Comparison of ENCODE assay signal across 14 mouse cellular contexts in the genomic region with DNA sequence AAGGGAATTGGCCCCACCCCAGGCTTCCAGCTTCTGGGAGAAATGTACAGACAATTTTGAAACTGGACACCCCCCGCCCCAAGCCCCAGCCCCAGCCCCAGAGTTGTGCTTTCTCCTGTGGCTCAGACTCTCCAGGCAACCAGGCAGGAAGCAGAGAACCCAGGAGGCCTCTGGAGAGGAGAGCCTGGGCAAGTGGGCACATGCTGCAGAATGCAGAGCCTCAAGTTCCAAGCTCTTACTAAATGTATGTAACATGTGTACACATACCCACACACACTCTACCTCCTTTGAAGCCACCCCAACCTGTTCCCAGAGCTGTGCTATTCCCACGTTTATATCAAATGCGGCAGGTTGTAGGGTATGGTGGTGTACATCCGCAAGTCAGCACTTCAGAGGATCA. TPM values are rescaled to one million over a fixed set of nuclear protein-coding genes. Genes with fewer than 3 reads are reported as not detected.
DNase-seq lines count a peak whose midpoint lies in the region; ATAC-seq and TF ChIP-seq lines count a peak whose summit lies in the region.
"Had no signal": no experiment of that assay in that cellular context is flagged by ENCODE, and none has a peak within 500 bp of the region (broad histone marks: within the 10 kb centered on the region; RNA-seq: fewer than 3 reads in every experiment).

No protein-coding gene starts in this region.

- no peak for TF ChIP-seq CTCF in stomach, postnatal 0 days (IDR thresholded peaks at IDR 0.05; ENCODE audit: low read depth)

- 0 out of 2 replicates have a peak, but pooled peaks have one; percentile 13 for ATAC-seq in heart, embryonic 16.5 days (replicated peaks; ENCODE audit: extremely low read depth, insufficient read depth, low FRiP score)
- no peak for ATAC-seq in hindbrain, embryonic 16.5 days
- ATAC-seq in stomach, postnatal 0 days (ENCODE audit: low FRiP score, low TSS enrichment) = peak; percentile 41; the same call in 1 of the 2 replicates

- peak overlapping the region; percentile 62; the same call in 1 of the 2 replicates for H3K27ac ChIP-seq in heart, embryonic 16.5 days (ENCODE audit: low read length)
- peak overlapping the region; percentile 61 for H3K27ac ChIP-seq in hindbrain, embryonic 16.5 days (ENCODE audit: low read depth, low read length)
- H3K27ac ChIP-seq in stomach, postnatal 0 days (replicated peaks) = peak overlapping the region; percentile 85
- H3K27ac ChIP-seq: liver, embryonic 14.5 days; midbrain, embryonic 13.5 days had no signal

- H3K4me1 ChIP-seq in heart, embryonic 16.5 days (ENCODE audit: control insufficient read depth, insufficient read depth, low read length) = peaks cover 12% of the 10 kb centered on the region
- H3K4me1 ChIP-seq in hindbrain, embryonic 16.5 days (ENCODE audit: control insufficient read depth, insufficient read depth, low read depth, low read length) = peaks cover 2% of the 10 kb centered on the region; the same call in 1 of the 2 replicates
- peaks cover 4% of the 10 kb centered on the region; the same call in 1 of the 2 replicates for H3K4me1 ChIP-seq in stomach, postnatal 0 days (replicated peaks; ENCODE audit: control insufficient read depth, insufficient read depth)

- H3K4me2 ChIP-seq in heart, embryonic 16.5 days (ENCODE audit: low read depth, low read length) = no peak overlapping the region
- H3K4me2 ChIP-seq in hindbrain, embryonic 16.5 days (ENCODE audit: low read length) = no peak overlapping the region
- H3K4me2 ChIP-seq in stomach, postnatal 0 days (replicated peaks; ENCODE audit: low read depth) = no peak overlapping the region
- H3K4me2 ChIP-seq: midbrain, embryonic 13.5 days had no signal

- H3K27me3 ChIP-seq in heart, embryonic 16.5 days (ENCODE audit: control insufficient read depth, insufficient read depth, low read length) = no peaks in the 10 kb centered on the region
- no peaks in the 10 kb centered on the region for H3K27me3 ChIP-seq in hindbrain, embryonic 16.5 days (replicated peaks; ENCODE audit: control insufficient read depth, insufficient read depth, low read length)
- H3K27me3 ChIP-seq in stomach, postnatal 0 days (ENCODE audit: control insufficient read depth, insufficient read depth, low read length) = no peaks in the 10 kb centered on the region
- H3K27me3 ChIP-seq: midbrain, embryonic 13.5 days had no signal

- no peak for DNase-seq in heart, adult 11 months
- DNase-seq in lung, postnatal 10 days = peak; percentile 24
- no peak for DNase-seq in lung, adult 18-20 months
- DNase-seq in stomach, postnatal 0 days (ENCODE audit: low spot score) = no peak
- no peak for DNase-seq in adrenal gland, postnatal 10 days
- no peak for DNase-seq in spleen, adult 18-20 months
- DNase-seq: gastrocnemius, postnatal 36 days; thymus, postnatal 25 days had no signal

- 78% methylated on average over 4 of the region's 4 CpGs for WGBS in heart, embryonic 16.5 days
- 83% methylated on average over 4 of the region's 4 CpGs for WGBS in hindbrain, embryonic 16.5 days
- 50% methylated on average over 4 of the region's 4 CpGs for WGBS in stomach, postnatal 0 days

- H3K4me3 ChIP-seq in heart, embryonic 16.5 days (ENCODE audit: low read length) = no peak overlapping the region
- no peak overlapping the region for H3K4me3 ChIP-seq in hindbrain, embryonic 16.5 days (ENCODE audit: low read length)
- H3K4me3 ChIP-seq in stomach, postnatal 0 days (ENCODE audit: low read depth, low read length) = no peak overlapping the region
- H3K4me3 ChIP-seq: midbrain, embryonic 13.5 days had no signal

- H3K9ac ChIP-seq in heart, embryonic 16.5 days (ENCODE audit: low read length) = no peak overlapping the region
- no peak overlapping the region for H3K9ac ChIP-seq in hindbrain, embryonic 16.5 days (ENCODE audit: low read depth, low read length)
- H3K9ac ChIP-seq in stomach, postnatal 0 days (ENCODE audit: low read length) = no peak overlapping the region; the same call in 1 of the 2 replicates
- H3K9ac ChIP-seq: liver, embryonic 14.5 days; midbrain, embryonic 13.5 days had no signal

- H3K9me3 ChIP-seq in heart, embryonic 16.5 days (replicated peaks; ENCODE audit: control insufficient read depth, low read length) = no peaks in the 10 kb centered on the region
- H3K9me3 ChIP-seq in hindbrain, embryonic 16.5 days (ENCODE audit: control insufficient read depth, low read length) = no peaks in the 10 kb centered on the region
- no peaks in the 10 kb centered on the region for H3K9me3 ChIP-seq in stomach, postnatal 0 days (ENCODE audit: control insufficient read depth, low read length)
- H3K9me3 ChIP-seq: midbrain, embryonic 13.5 days had no signal

- H3K36me3 ChIP-seq in heart, embryonic 16.5 days (ENCODE audit: control insufficient read depth, insufficient read depth) = no peaks in the 10 kb centered on the region
- H3K36me3 ChIP-seq in hindbrain, embryonic 16.5 days (ENCODE audit: control insufficient read depth, insufficient read depth, low read length) = no peaks in the 10 kb centered on the region
- H3K36me3 ChIP-seq in stomach, postnatal 0 days (ENCODE audit: control insufficient read depth, insufficient read depth, low read length) = no peaks in the 10 kb centered on the region
- H3K36me3 ChIP-seq: midbrain, embryonic 13.5 days had no signal

- no peak for TF ChIP-seq EP300 in stomach, postnatal 0 days (optimal IDR thresholded peaks at IDR 0.05)

RNA-seq across cellular contexts. Expression of a gene that starts 29.5 kb away (rescaled TPM):
- 1.3 and 2.1 TPM in 2 replicates for polyA plus RNA-seq in heart, embryonic 16.5 days (2015; fragmentation: Nextera tagmentation; extraction: Ambion mirVana)
- 20.7 and 27.5 TPM in 2 replicates for polyA plus RNA-seq in hindbrain, embryonic 16.5 days (2015; fragmentation: Nextera tagmentation; extraction: Ambion mirVana)
- 0.74 and 1.0 TPM in 2 replicates for polyA plus RNA-seq in stomach, postnatal 0 days (2015; fragmentation: Nextera tagmentation; extraction: Ambion mirVana)
- under 1 TPM in 1 of 2 experiments, not detected in 1; 0.15 TPM for total RNA-seq in adrenal gland, postnatal 10 days (2021)
- total RNA-seq: adrenal gland, adult 18-20 months; gastrocnemius, postnatal 36 days had no signal
- polyA plus RNA-seq: C2C12 had no signal

RNA-seq across cellular contexts. Expression of a gene that starts 46.0 kb away (rescaled TPM):
- 37.5 and 42.9 TPM in 2 replicates for polyA plus RNA-seq in heart, embryonic 16.5 days (2015; fragmentation: Nextera tagmentation; extraction: Ambion mirVana)
- polyA plus RNA-seq in hindbrain, embryonic 16.5 days (2015; fragmentation: Nextera tagmentation; extraction: Ambion mirVana) = 46.3 and 54.1 TPM in 2 replicates
- 31.0 and 33.8 TPM in 2 replicates for polyA plus RNA-seq in stomach, postnatal 0 days (2015; fragmentation: Nextera tagmentation; extraction: Ambion mirVana)
- total RNA-seq in adrenal gland, postnatal 10 days (2021) = 10 to 100 TPM; 22.2 to 23.3 TPM

RNA-seq across cellular contexts. Expression of a gene that starts 52.0 kb away (rescaled TPM):
- 56.9 and 64.1 TPM in 2 replicates for polyA plus RNA-seq in heart, embryonic 16.5 days (2015; fragmentation: Nextera tagmentation; extraction: Ambion mirVana)
- 22.3 and 24.5 TPM in 2 replicates for polyA plus RNA-seq in hindbrain, embryonic 16.5 days (2015; fragmentation: Nextera tagmentation; extraction: Ambion mirVana)
- 81.6 and 92.1 TPM in 2 replicates for polyA plus RNA-seq in stomach, postnatal 0 days (2015; fragmentation: Nextera tagmentation; extraction: Ambion mirVana)
- total RNA-seq in adrenal gland, postnatal 10 days (2021) = 10 to 100 TPM in 1 of 2 experiments, 1 to 10 TPM in 1; 9.8 to 11.6 TPM
